Mouse (Mus musculus) embryonic facial prominence, embryonic 12.5 days (tissue): ENCODE measurements at regions not wholly inside any gene's neighbourhood (a gene's known extent, or its start where the extent isn't known, plus 50 kb on each side); places are given as distances from the start of the nearest gene placed in this dataset.

ENCODE experiments used
- ATAC-seq: fragments of 200-750 bp; cut with Nextera tagmentation; 2 replicates; pipeline ENCODE4 v1.8.0; 2017; ENCODE audit not compliant: insufficient number of reproducible peaks, insufficient read depth, low FRiP score, low TSS enrichment
- H3K27ac ChIP-seq: fragments of 300-500 bp; sonication (generic); 2 replicates; pipeline ENCODE4 v1.5.1; 2016; ENCODE audit warnings: mild to moderate bottlenecking
- H3K27me3 ChIP-seq: fragments of 300-500 bp; sonication (generic); 2 replicates; pipeline ENCODE4 v1.6.1; 2016; ENCODE audit warnings: mild to moderate bottlenecking, moderate library complexity
- H3K36me3 ChIP-seq: fragments of 300-500 bp; sonication (generic); 2 replicates; pipeline ENCODE4 v1.6.1; 2016; ENCODE audit warnings: mild to moderate bottlenecking
- H3K4me1 ChIP-seq: fragments of 300-500 bp; sonication (generic); 2 replicates; pipeline ENCODE4 v1.6.1; 2016
- H3K4me2 ChIP-seq: fragments of 300-500 bp; sonication (generic); replicated peaks from 2 replicates; pipeline ENCODE4 v1.6.1; 2016; ENCODE audit warnings: mild to moderate bottlenecking, moderate library complexity
- H3K4me3 ChIP-seq: fragments of 300-500 bp; sonication (generic); 2 replicates; pipeline ENCODE4 v1.5.1; 2016; ENCODE audit warnings: mild to moderate bottlenecking
- H3K9ac ChIP-seq: fragments of 300-500 bp; sonication (generic); 2 replicates; pipeline ENCODE4 v1.6.1; 2016; ENCODE audit warnings: mild to moderate bottlenecking, moderate library complexity
- H3K9me3 ChIP-seq: fragments of 300-500 bp; sonication (generic); 2 replicates; pipeline ENCODE4 v1.6.1; 2016; ENCODE audit warnings: mild to moderate bottlenecking, moderate library complexity
- WGBS: fragments of 180-500 bp; shearing (Covaris S2); methylation state at CpG from one replicate; pipeline ENCODE4 v1.1.7; 2016; 5-methylcytosine and 5-hydroxymethylcytosine counted together

DNA sequence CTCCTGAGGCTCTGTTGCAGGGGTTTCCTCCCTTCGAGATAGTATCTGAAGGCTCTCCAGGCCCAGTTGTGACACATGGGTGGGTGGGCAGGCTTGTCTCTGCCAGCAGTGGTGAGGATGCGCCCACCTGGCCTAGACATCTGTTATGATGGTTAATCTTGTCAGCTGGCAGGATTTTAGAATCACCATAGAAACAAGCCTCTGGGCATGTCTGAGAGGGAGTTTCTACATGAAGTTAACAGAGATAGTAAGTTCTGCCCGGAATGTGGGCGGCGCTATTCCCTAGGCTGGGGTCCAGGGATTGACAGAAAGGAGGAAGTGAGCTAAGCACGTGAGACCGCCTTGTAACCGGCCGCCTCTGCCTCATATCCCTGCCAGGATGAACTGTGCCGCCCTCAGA, 177.2 kb upstream of the Igsf21 start:
- no peak for ATAC-seq
- Histone ChIP-seq H3K4me1 (no peaks in the 10 kb centered on the region), H3K9ac (no peak overlapping the region), H3K4me2 (no peak overlapping the region), H3K9me3 (no peaks in the 10 kb centered on the region), H3K4me3 (no peak overlapping the region), H3K27me3 (no peaks in the 10 kb centered on the region), H3K27ac (no peak overlapping the region), H3K36me3 (no peaks in the 10 kb centered on the region)
- WGBS = 92% methylated on average over 10 of the region's 10 CpGs

DNA sequence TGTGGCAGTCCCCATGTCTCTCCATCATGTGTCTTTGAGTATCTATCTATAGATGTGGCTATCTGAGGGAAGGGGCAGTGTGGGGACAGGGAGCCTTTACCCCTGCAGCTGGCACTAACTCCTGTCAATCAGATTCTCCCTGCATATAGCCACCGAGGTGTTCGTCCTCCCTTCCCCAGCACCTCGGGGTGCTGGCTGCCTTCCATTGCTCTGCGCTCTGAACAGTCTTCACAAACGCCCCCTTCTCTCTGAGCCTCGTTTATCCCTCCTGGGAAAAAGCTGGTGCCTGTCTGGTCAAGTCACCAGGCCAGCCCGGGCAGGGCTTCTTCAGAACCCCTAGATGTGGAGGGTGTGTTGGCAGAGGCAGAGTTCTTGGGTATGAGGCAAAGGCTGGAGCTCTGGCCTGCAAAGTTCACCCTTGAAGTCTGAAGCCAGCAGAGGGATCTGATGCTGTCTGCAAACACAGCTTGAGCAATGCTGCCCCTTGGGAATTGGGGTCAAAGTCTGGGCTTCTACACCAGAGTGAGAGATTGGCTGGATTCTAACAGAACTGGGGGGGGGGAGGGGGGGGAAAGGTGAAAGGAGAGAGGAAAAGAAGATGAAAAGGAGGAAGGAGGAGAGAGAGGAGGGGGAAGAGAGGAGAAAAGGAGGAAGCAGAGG, 175.5 kb upstream of the Igsf21 start:
- Histone ChIP-seq H3K27ac (no peak overlapping the region), H3K36me3 (no peaks in the 10 kb centered on the region), H3K9ac (no peak overlapping the region), H3K4me2 (no peak overlapping the region), H3K4me1 (no peaks in the 10 kb centered on the region), H3K27me3 (no peaks in the 10 kb centered on the region), H3K4me3 (no peak overlapping the region), H3K9me3 (no peaks in the 10 kb centered on the region)
- 62% methylated on average over 7 of the region's 7 CpGs for WGBS
- ATAC-seq = no peak

DNA sequence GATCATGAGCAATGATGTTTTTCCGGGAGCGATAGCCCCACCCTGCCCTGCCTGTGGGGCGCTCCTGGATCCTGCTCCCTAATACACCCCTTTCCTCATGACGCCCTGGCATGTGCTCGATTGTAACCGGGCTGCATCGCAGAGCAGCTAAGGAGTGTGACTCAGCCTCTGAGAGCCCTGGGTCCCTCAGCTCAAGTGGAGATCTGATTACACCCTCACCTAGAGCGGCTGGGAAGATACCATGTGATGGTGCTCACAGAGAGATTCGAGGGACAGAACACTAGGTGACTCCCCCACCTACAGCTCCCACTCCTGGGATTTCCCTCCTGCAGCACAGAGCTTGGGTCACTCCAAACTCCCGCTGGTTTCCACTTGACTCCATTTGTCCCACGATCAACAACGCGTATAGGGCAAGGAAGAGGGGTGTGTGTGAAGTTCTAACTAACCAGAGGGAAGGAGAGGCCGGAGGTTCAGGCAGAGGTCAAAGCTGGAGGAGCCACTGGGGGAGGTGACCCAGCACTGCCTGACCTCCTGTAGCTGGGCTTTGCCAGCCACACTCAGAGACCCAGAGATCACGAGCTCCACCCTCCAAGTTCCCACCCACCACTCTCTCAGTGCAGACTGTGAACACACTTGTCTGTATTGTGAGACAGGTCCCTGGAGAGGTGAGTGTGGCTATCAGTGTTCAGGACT, 173.3 kb upstream of the Igsf21 start:
- Histone ChIP-seq H3K27ac (no peak overlapping the region), H3K4me3 (no peak overlapping the region), H3K9ac (no peak overlapping the region), H3K27me3 (no peaks in the 10 kb centered on the region), H3K4me1 (no peaks in the 10 kb centered on the region), H3K9me3 (no peaks in the 10 kb centered on the region), H3K4me2 (no peak overlapping the region), H3K36me3 (no peaks in the 10 kb centered on the region)
- 60% methylated on average over 15 of the region's 15 CpGs for WGBS
- no peak for ATAC-seq

DNA sequence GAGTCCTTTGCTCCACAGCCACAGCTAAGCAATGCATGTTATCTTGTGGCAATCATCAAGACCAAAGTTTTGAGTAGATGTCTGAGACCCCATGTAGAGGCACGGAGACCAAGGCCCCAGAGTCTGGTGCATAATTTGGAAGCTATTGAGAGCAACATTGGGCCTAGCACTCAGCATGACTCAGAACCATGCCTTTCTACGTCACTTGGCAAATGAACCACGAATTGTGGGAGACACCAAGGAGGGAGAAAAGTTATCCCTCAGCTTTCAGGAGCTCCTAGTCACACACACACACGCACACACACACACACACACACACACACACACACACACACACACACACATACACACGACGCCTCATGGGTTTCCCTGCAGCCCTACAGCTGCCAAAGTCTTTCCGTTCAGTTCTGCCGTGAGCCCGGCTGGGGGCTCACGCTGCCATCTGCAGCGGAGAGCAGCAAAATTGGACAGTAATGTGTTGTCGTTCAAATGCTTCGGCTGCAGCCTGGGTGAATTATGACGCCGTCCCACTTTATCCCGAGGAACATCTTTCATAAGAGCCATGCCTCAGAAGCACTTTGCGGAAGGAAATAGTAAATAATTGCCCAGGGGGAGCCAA, 165.8 kb upstream of the Igsf21 start:
- Histone ChIP-seq H3K4me1 (no peaks in the 10 kb centered on the region), H3K9ac (no peak overlapping the region), H3K36me3 (no peaks in the 10 kb centered on the region), H3K27me3 (no peaks in the 10 kb centered on the region), H3K4me3 (no peak overlapping the region), H3K27ac (no peak overlapping the region), H3K4me2 (no peak overlapping the region), H3K9me3 (no peaks in the 10 kb centered on the region)
- no peak for ATAC-seq
- WGBS = 83% methylated on average over 17 of the region's 17 CpGs

DNA sequence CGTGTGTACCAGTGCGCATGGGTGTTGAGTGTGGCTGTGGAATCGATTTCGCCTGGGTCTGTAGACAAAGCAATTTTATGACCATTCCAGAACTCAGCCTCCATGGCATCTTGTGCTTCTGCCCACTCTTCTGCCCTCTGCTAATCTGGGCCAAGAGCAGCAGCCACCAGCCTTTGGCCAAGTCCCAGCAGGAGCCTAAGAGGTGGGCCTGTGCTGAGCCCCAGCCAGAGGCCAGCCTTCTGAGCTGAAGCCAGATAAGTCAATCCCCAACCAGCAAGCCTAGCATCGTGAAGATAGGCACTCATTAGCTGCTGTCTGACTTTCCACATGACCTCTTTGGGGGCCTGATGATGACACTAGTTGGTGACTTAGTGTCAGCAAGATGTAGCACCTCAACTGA, 161.9 kb upstream of the Igsf21 start:
- no peak overlapping the region for H3K4me2 ChIP-seq
- no peak overlapping the region for H3K9ac ChIP-seq
- H3K27me3 ChIP-seq = no peaks in the 10 kb centered on the region
- no peaks in the 10 kb centered on the region for H3K9me3 ChIP-seq
- 88% methylated on average over 5 of the region's 5 CpGs for WGBS
- H3K4me3 ChIP-seq = no peak overlapping the region
- no peaks in the 10 kb centered on the region for H3K36me3 ChIP-seq
- H3K4me1 ChIP-seq = peaks cover 8% of the 10 kb centered on the region
- ATAC-seq = no peak
- no peak overlapping the region for H3K27ac ChIP-seq

DNA sequence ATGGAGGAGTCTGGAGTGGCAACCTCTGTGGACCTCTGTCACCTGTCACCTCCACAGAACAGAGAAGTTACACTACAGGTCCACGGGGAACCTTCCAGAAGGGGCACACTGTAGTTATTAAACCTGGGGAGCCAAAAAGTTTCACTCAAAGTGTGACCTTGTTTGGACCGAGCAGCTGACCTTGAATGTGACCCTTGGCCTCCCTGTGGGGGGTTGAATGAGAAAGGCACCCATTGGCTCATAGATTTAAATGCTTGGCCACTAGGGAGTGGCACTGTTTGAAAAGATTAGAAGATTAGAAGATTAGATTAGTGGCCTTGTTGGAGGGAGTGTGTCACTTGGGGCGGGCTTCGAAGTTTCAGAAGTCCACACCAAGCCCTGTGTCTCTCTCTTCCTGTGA, 160.3 kb upstream of the Igsf21 start:
- Histone ChIP-seq H3K27ac (no peak overlapping the region), H3K4me1 (peaks cover 8% of the 10 kb centered on the region), H3K9ac (no peak overlapping the region), H3K9me3 (no peaks in the 10 kb centered on the region), H3K36me3 (no peaks in the 10 kb centered on the region), H3K4me3 (no peak overlapping the region), H3K4me2 (no peak overlapping the region), H3K27me3 (no peaks in the 10 kb centered on the region)
- ATAC-seq = no peak
- WGBS = 73% methylated on average over 4 of the region's 4 CpGs

DNA sequence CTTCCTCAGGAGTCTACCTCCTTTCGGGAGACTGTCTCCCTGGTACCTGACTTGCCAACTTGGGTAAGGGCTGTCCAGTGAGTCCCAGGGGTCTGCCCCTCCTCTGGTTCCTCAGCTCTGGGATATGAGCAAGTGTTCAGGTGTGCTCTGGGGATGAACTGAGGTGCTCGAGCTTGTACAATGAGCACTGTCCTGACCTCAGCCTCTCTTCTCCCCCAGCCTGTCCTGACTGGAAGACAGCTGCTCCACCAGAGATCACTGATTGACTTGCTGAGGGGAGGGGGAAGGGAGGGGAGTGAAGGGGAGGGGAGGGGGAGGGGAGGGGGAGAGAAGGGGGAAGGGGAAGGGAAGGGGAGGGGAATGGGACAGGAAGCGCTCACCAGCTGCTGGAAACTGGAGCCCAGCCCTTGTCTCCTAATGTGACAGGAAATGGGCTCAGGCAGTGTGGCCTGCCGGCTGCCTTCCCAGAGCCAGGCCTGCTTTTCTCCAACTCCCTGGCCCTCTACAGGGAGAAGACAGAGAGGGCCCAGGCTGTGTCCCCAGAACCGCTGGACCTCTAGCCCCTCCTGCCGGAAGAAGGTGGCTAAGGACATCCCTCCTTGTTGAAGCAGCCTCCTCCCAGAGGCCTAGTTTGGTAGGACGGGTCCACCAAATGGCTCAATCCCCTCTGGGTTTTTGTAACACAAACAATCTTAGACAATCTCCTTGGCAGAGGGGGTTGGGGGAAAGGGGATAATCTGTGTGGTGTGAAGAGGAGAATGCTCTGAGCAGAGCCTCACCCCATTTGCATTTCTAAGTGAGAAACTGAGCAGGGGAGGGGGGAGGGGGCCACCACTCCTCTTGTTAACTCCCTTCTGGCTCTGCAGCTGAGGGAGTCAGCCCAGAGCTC, 159.7 kb upstream of the Igsf21 start:
- WGBS = 20% methylated on average over 6 of the region's 7 CpGs
- Histone ChIP-seq H3K27ac (no peak overlapping the region), H3K9ac (0 out of 2 replicates have a peak overlapping the region, but pooled peaks have one; percentile 42), H3K4me2 (no peak overlapping the region), H3K9me3 (no peaks in the 10 kb centered on the region), H3K4me3 (no peak overlapping the region), H3K27me3 (no peaks in the 10 kb centered on the region), H3K4me1 (peaks cover 8% of the 10 kb centered on the region), H3K36me3 (no peaks in the 10 kb centered on the region)
- ATAC-seq = no peak; the same call in 1 of the 2 replicates

DNA sequence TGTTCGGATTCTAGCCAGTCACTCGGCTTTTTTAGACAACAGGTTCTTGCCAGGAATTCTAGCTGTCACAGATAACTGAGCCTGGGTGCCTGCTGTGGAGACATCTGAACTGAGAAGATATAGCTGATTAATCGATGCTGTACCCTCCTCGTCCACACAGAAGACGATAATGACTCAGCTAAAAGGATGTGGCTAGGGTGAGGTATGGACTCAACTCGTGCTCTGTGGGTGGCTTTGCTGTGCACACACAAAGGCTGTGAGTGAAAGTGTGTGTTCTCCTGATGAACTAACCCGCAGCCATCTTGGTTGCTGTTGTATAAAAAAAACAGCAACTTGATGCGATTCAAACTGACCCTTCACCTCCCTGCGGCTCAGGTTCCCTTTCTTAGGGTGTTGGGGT, 158.8 kb upstream of the Igsf21 start:
- 76% methylated on average over 9 of the region's 9 CpGs for WGBS
- H3K9ac ChIP-seq = no peak overlapping the region
- no peak for ATAC-seq
- H3K27ac ChIP-seq = no peak overlapping the region
- no peaks in the 10 kb centered on the region for H3K27me3 ChIP-seq
- peaks cover 8% of the 10 kb centered on the region for H3K4me1 ChIP-seq
- no peaks in the 10 kb centered on the region for H3K9me3 ChIP-seq
- H3K4me3 ChIP-seq = no peak overlapping the region
- no peaks in the 10 kb centered on the region for H3K36me3 ChIP-seq
- no peak overlapping the region for H3K4me2 ChIP-seq

DNA sequence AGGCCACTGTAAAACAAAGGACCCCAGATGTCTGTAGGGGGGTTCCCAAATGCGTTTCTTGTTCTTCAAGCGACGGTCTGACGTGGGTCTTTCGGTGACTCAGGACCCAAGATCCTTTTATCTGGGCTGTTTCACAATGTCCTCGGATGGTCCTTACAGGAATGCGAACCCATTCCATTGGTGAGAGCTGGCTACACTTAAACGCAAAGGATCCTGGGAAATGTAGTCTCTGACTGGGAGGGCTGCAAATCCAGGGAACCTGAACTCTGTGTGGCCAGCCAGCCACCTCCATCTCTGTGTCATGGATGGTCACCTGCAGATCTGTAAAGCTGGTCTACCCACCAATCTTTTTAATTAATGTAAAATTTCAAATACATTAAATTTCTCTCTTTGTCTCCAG, 156.5 kb upstream of the Igsf21 start:
- ATAC-seq = no peak
- H3K4me3 ChIP-seq = no peak overlapping the region
- no peak overlapping the region for H3K27ac ChIP-seq
- no peaks in the 10 kb centered on the region for H3K9me3 ChIP-seq
- no peak overlapping the region for H3K9ac ChIP-seq
- 39% methylated on average over 8 of the region's 8 CpGs for WGBS
- H3K36me3 ChIP-seq = no peaks in the 10 kb centered on the region
- H3K27me3 ChIP-seq = no peaks in the 10 kb centered on the region
- peaks cover 8% of the 10 kb centered on the region for H3K4me1 ChIP-seq
- no peak overlapping the region for H3K4me2 ChIP-seq

DNA sequence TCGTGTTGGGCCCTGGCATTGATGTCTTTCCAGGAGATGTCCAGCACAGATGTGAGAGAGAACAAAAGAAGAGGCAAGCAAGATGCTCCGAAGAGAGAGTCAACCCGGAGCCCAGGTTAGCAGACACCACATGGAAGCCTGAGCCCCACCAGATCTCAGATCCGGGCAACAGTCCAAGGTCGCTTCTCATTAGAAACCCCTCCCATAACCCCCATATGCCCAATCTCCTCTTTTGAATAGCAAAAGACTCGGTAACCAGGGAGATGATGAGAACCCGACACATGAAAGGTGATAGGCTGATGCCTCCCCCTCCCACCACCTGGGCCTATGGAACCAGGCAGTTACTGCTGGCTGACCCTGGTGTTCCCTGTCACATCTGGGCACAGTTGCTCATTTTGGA, 155.7 kb upstream of the Igsf21 start:
- Histone ChIP-seq H3K4me1 (peaks cover 8% of the 10 kb centered on the region), H3K4me3 (no peak overlapping the region), H3K9me3 (no peaks in the 10 kb centered on the region), H3K27ac (no peak overlapping the region), H3K9ac (no peak overlapping the region), H3K4me2 (no peak overlapping the region), H3K36me3 (no peaks in the 10 kb centered on the region), H3K27me3 (no peaks in the 10 kb centered on the region)
- 73% methylated on average over 7 of the region's 7 CpGs for WGBS
- no peak for ATAC-seq

DNA sequence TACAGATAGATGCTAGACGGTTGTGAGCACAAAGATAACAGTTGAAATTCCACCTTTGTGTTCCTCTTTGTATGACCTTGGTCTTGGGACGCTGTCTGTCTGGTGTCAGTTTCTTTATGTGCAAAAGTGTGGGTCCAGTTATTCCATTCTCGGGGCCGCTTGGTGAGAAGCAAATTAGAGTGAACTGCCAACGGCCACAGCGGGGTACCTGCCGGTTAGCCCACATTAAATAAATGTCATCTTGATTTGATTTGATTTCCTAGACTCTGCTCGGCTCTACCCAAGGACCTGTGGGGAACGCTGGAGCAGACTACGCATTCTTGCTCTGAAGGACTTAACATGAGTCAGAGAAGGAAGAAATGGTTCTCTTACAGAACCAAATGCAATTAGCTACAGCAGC, 155.0 kb upstream of the Igsf21 start:
- Histone ChIP-seq H3K36me3 (no peaks in the 10 kb centered on the region), H3K27ac (no peak overlapping the region), H3K9me3 (no peaks in the 10 kb centered on the region), H3K4me3 (no peak overlapping the region), H3K9ac (no peak overlapping the region), H3K4me2 (no peak overlapping the region), H3K4me1 (peaks cover 4% of the 10 kb centered on the region), H3K27me3 (no peaks in the 10 kb centered on the region)
- 78% methylated on average over 10 of the region's 10 CpGs for WGBS
- ATAC-seq = no peak
